Mouse (Mus musculus): ENCODE measurements around the gene Usp35. TPM values are rescaled to one million over a fixed set of nuclear protein-coding genes. Genes with fewer than 3 reads are reported as not detected.
A peak's percentile ranks its signal among the peaks of the same experiment; 100 is the strongest.

The Usp35 gene
- polyA plus RNA-seq, 1 experiment from 2014 or later = 1.8 TPM

DNA sequence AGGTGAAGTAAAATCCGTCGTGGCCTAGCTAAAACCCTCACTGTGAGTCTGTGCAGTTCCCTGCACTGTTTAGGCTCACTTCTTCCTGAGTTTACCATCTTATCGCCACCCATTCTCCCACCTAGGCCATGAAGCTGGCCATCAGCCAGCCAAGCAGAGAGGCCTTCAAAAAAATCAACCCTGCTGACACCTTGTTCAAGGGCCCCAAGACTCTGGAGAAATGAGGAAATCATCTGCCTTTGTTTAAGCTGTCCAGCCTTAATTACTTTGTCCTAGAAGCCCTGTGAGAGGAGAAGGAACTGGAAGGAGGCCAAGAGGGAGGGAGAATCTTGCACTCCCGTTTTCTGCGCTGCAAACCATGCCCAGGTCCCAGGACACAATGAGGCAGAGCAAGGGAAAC is 24.4 kb upstream of the Usp35 start:
- no peaks in the 10 kb centered on the region for H3K9me3 ChIP-seq
- no peak overlapping the region for H3K9ac ChIP-seq
- H3K36me3 ChIP-seq = no peaks in the 10 kb centered on the region
- no peak for ATAC-seq (ENCODE audit: insufficient read depth, low FRiP score, low read depth)
- H3K4me3 ChIP-seq (replicated peaks) = no peak overlapping the region
- no peak overlapping the region for H3K4me2 ChIP-seq
- no peak overlapping the region for H3K27ac ChIP-seq
- peaks cover 5% of the 10 kb centered on the region; the same call in 1 of the 2 replicates for H3K4me1 ChIP-seq
- 52% methylated on average over 5 of the region's 5 CpGs for WGBS
- no peaks in the 10 kb centered on the region for H3K27me3 ChIP-seq (replicated peaks)

- no peak overlapping the region for H3K4me2 ChIP-seq
- H3K36me3 ChIP-seq = no peaks in the 10 kb centered on the region
- peaks cover 5% of the 10 kb centered on the region; the same call in 1 of the 2 replicates for H3K4me1 ChIP-seq
- WGBS = 39% methylated on average over 13 of the region's 13 CpGs
- H3K4me3 ChIP-seq (replicated peaks) = no peak overlapping the region
- no peaks in the 10 kb centered on the region for H3K27me3 ChIP-seq (replicated peaks)
- H3K9ac ChIP-seq = no peak overlapping the region
- ATAC-seq (ENCODE audit: insufficient read depth, low FRiP score, low read depth) = peak; percentile 6; the same call in 1 of the 2 replicates
- H3K27ac ChIP-seq = 0 out of 2 replicates have a peak overlapping the region, but pooled peaks have one; percentile 21
- H3K9me3 ChIP-seq = no peaks in the 10 kb centered on the region
These were observed 23.4 kb upstream of the Usp35 start for GRCm38 (mm10) chr7:97355068-97355841.

DNA sequence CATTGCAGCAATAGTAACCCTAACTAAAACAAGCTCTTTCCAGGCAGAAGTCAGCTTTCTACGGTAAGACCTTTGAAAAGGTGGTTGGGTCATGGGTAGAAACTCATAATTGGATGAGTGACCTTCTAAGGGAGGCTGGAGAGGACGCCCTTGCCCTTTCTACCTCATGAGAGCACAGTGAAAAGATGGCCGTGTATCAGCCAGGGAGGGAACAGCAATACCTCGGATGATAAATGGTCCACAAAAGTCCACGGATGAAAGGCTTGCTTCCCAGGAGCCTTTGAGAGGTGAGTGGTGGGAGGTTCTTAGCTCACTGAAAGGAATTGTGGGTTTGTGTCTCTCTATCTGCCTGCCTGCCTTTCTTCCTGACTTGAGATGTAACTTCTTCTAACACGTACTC is 21.5 kb upstream of the Usp35 start:
- no peak for ATAC-seq (ENCODE audit: insufficient read depth, low FRiP score, low read depth)
- H3K4me2 ChIP-seq = no peak overlapping the region

DNA sequence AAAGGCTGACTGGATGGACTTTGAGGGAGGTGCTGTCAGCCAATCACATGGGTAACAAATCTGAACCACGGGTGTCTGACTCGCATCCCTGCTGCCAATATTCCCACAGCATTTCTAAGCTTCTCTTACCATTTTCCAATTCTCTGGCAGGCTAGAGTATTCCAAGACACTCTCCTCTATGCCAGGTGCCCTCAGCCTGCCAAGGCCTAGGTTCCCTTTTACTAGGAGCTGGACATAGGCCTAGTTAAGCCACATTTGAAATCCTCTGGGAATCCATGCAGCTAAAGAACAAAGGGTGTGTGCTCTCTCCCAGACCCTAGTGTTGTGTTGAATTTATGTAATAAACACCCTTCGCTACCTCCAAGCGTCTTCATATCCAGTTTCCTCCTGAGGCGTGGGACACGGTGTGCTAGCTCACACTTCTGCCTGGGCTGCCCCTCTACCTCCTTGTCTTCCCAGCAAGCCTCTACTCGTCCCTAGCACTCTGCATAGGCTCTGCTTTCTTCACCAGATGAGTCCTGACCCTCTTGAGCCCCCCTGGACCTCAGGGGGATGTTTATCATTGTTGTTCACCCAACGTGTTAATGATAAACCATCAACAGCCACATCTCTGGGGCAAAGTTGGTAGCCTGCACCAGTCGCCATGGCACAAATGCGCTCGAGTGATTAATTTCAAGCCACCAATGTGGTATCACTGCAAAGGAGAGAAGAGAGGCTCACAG is 20.1 kb upstream of the Usp35 start:
- WGBS = 84% methylated on average over 11 of the region's 11 CpGs
- H3K27ac ChIP-seq = no peak overlapping the region
- H3K4me2 ChIP-seq = no peak overlapping the region
- H3K4me1 ChIP-seq = peaks cover 5% of the 10 kb centered on the region; the same call in 1 of the 2 replicates
- H3K4me3 ChIP-seq (replicated peaks) = no peak overlapping the region
- no peak for ATAC-seq (ENCODE audit: insufficient read depth, low FRiP score, low read depth)
- H3K9ac ChIP-seq = no peak overlapping the region
- no peaks in the 10 kb centered on the region for H3K9me3 ChIP-seq
- no peaks in the 10 kb centered on the region for H3K36me3 ChIP-seq
- H3K27me3 ChIP-seq (replicated peaks) = no peaks in the 10 kb centered on the region

More for the DNA sequence above, 21.5 kb upstream of the Usp35 start:
- H3K4me3 ChIP-seq (replicated peaks) = no peak overlapping the region
- no peaks in the 10 kb centered on the region for H3K9me3 ChIP-seq
- 78% methylated on average over 6 of the region's 6 CpGs for WGBS
- no peak overlapping the region for H3K9ac ChIP-seq
- H3K4me1 ChIP-seq = peaks cover 5% of the 10 kb centered on the region; the same call in 1 of the 2 replicates
- no peaks in the 10 kb centered on the region for H3K36me3 ChIP-seq
- H3K27me3 ChIP-seq (replicated peaks) = no peaks in the 10 kb centered on the region
- H3K27ac ChIP-seq = no peak overlapping the region

GRCm38 (mm10) chr7:97350891-97351290 is 19.1 kb upstream of the Usp35 start:
- H3K27me3 ChIP-seq (replicated peaks) = no peaks in the 10 kb centered on the region
- 85% methylated on average over 5 of the region's 5 CpGs for WGBS
- no peak overlapping the region for H3K4me2 ChIP-seq
- H3K36me3 ChIP-seq = no peaks in the 10 kb centered on the region
- no peak overlapping the region for H3K4me3 ChIP-seq (replicated peaks)
- H3K9ac ChIP-seq = no peak overlapping the region
- no peak overlapping the region for H3K27ac ChIP-seq
- peaks cover 5% of the 10 kb centered on the region; the same call in 1 of the 2 replicates for H3K4me1 ChIP-seq
- H3K9me3 ChIP-seq = no peaks in the 10 kb centered on the region
- ATAC-seq (ENCODE audit: insufficient read depth, low FRiP score, low read depth) = no peak

GRCm38 (mm10) chr7:97349438-97349837 is 17.6 kb upstream of the Usp35 start:
- no peaks in the 10 kb centered on the region for H3K4me1 ChIP-seq
- no peak overlapping the region for H3K27ac ChIP-seq
- H3K36me3 ChIP-seq = no peaks in the 10 kb centered on the region
- WGBS = 85% methylated on average over 6 of the region's 6 CpGs
- no peaks in the 10 kb centered on the region for H3K27me3 ChIP-seq (replicated peaks)
- ATAC-seq (ENCODE audit: insufficient read depth, low FRiP score, low read depth) = no peak
- no peak overlapping the region for H3K4me2 ChIP-seq
- no peak overlapping the region for H3K4me3 ChIP-seq (replicated peaks)
- H3K9me3 ChIP-seq = no peaks in the 10 kb centered on the region
- no peak overlapping the region for H3K9ac ChIP-seq

DNA sequence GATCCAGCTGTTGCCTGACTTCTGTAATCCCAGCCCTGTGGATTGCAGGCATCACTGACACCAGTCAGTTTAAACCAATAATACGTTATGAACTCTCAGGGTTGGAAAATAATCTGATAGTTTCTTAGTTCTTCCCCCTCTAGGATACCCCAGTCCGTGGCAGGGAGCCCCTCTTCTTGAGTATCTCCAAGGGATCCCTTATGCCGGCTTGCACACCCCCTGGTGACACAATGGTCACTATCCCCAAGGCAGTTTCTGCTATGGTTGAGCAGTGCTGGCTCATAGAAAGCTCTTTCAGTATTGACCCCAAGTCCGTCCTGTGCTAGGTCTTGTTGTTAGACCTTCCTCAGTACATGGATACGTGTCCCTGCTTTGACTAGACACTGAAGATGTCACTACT is 17.0 kb upstream of the Usp35 start:
- WGBS = 81% methylated on average over 5 of the region's 5 CpGs
- ATAC-seq (ENCODE audit: insufficient read depth, low FRiP score, low read depth) = no peak
- Histone ChIP-seq H3K36me3 (no peaks in the 10 kb centered on the region), H3K4me2 (no peak overlapping the region), H3K27me3 (replicated peaks) (no peaks in the 10 kb centered on the region), H3K27ac (no peak overlapping the region), H3K9me3 (no peaks in the 10 kb centered on the region), H3K4me1 (no peaks in the 10 kb centered on the region), H3K4me3 (replicated peaks) (no peak overlapping the region), H3K9ac (no peak overlapping the region)

- Histone ChIP-seq H3K4me2 (no peak overlapping the region), H3K4me3 (replicated peaks) (no peak overlapping the region)
These were observed 16.5 kb upstream of the Usp35 start for GRCm38 (mm10) chr7:97348318-97348717.

DNA sequence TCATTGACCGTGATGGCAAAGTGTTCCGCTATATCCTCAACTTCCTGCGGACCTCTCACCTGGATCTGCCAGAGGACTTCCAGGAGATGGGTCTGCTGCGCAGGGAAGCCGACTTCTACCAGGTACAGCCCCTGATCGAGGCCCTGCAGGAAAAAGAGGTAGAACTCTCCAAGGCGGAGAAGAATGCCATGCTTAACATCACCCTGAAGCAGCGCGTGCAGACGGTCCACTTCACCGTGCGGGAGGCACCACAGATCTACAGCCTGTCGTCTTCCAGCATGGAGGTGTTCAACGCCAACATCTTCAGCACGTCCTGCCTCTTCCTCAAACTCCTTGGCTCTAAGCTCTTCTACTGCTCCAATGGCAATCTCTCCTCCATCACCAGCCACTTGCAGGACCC is 15.6 kb upstream of the Usp35 start:
- H3K36me3 ChIP-seq = no peaks in the 10 kb centered on the region
- H3K9me3 ChIP-seq = no peaks in the 10 kb centered on the region
- no peaks in the 10 kb centered on the region for H3K4me1 ChIP-seq
- H3K4me2 ChIP-seq = no peak overlapping the region
- no peak overlapping the region for H3K9ac ChIP-seq
- 92% methylated on average over 15 of the region's 15 CpGs for WGBS
- no peaks in the 10 kb centered on the region for H3K27me3 ChIP-seq (replicated peaks)
- H3K4me3 ChIP-seq (replicated peaks) = no peak overlapping the region
- H3K27ac ChIP-seq = no peak overlapping the region
- no peak for ATAC-seq (ENCODE audit: insufficient read depth, low FRiP score, low read depth)

More at GRCm38 (mm10) chr7:97348318-97348717, 16.5 kb upstream of the Usp35 start:
- Histone ChIP-seq H3K36me3 (no peaks in the 10 kb centered on the region), H3K9me3 (no peaks in the 10 kb centered on the region), H3K9ac (no peak overlapping the region), H3K27ac (no peak overlapping the region), H3K4me1 (no peaks in the 10 kb centered on the region), H3K27me3 (replicated peaks) (no peaks in the 10 kb centered on the region)
- 86% methylated on average over 3 of the region's 3 CpGs for WGBS
- ATAC-seq (ENCODE audit: insufficient read depth, low FRiP score, low read depth) = no peak

GRCm38 (mm10) chr7:97346822-97347166 is 15.0 kb upstream of the Usp35 start:
- H3K4me3 ChIP-seq (replicated peaks) = no peak overlapping the region
- no peaks in the 10 kb centered on the region for H3K36me3 ChIP-seq
- H3K27ac ChIP-seq = no peak overlapping the region
- 74% methylated on average over 4 of the region's 4 CpGs for WGBS
- H3K4me2 ChIP-seq = no peak overlapping the region
- no peaks in the 10 kb centered on the region for H3K27me3 ChIP-seq (replicated peaks)
- no peak for ATAC-seq (ENCODE audit: insufficient read depth, low FRiP score, low read depth)
- no peaks in the 10 kb centered on the region for H3K4me1 ChIP-seq
- no peak overlapping the region for H3K9ac ChIP-seq
- H3K9me3 ChIP-seq = no peaks in the 10 kb centered on the region

DNA sequence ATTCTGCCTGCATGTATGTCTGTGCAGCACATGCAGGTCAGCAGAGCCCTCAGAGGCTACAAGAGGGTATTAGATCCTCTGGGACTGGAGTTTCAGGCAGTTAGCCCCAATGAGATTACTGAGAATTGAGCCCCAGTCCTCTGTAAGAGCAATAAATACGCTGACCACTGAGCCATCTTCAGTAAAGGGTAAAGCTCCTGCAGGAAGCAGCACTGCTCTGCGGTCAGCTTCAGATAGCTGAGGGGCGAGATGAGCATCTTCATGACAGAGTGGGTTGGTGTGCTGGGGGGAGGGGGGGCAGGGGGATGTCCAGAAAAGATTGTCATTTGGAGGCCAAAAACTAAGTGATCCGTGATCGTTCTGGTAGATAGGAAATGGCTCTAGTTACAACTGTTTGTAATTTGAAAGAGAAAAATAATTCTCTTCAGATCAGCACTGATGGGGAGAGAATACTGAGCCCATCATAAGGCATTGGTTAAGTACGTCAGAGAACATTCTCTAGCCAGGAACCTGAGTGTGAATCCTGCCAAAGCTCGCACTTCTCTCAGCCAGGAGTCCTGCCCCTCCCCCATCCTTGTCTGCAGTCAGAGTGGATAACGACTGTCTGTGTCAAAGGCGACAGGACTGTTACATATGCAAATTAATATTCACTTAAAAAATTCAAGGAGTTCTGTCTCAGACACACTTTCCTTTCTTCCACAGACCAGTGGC is 14.4 kb upstream of the Usp35 start:
- H3K9me3 ChIP-seq = no peaks in the 10 kb centered on the region
- H3K27me3 ChIP-seq (replicated peaks) = no peaks in the 10 kb centered on the region
- H3K36me3 ChIP-seq = no peaks in the 10 kb centered on the region
- H3K27ac ChIP-seq = no peak overlapping the region
- ATAC-seq (ENCODE audit: insufficient read depth, low FRiP score, low read depth) = no peak
- no peak overlapping the region for H3K9ac ChIP-seq
- WGBS = 70% methylated on average over 9 of the region's 9 CpGs
- no peaks in the 10 kb centered on the region for H3K4me1 ChIP-seq
- H3K4me3 ChIP-seq (replicated peaks) = no peak overlapping the region
- H3K4me2 ChIP-seq = no peak overlapping the region

Measured in stomach, embryonic 15.5 days (tissue).